Mouse (Mus musculus): ENCODE data around the gene Zfp512b. TPM values are rescaled to one million over a fixed set of nuclear protein-coding genes. Genes with fewer than 3 reads are reported as not detected.

Zfp512b gene
- polyA plus RNA-seq (2014; fragmentation: Illumina TruSeq; extraction: RNeasy Lipid Tissue Mini Kit (QIAGEN cat#74804)): 3.9 TPM

GRCm38 (mm10) chr2:181592231-181593041, at the start of gene Zfp512b:
Zfp512b (minus strand) TSS chr2:181592803.

GRCm38 (mm10) chr2:181598454-181599351, 6.1 kb upstream of the Zfp512b start, which contains the start of gene Samd10:
Samd10 (minus strand) TSS chr2:181599212.

GRCm38 (mm10) chr2:181591528-181592085, 996 bp downstream of the Zfp512b start, which contains the start of gene Prpf6:
Prpf6 (plus strand) TSS chr2:181591868.

GRCm38 (mm10) chr2:181584411-181584942, 8.1 kb downstream of the Zfp512b start, which contains the start of gene Uckl1:
Uckl1 (minus strand) TSS chr2:181584892.

Other genes starting within 250 kb of the Zfp512b start
- 0.86 TPM for gene Zgpat, start 227.9 kb downstream of the Zfp512b start, polyA plus RNA-seq (2014; fragmentation: Illumina TruSeq; extraction: RNeasy Lipid Tissue Mini Kit (QIAGEN cat#74804))
- gene Arfrp1, start 227.4 kb downstream of the Zfp512b start, polyA plus RNA-seq (2014; fragmentation: Illumina TruSeq; extraction: RNeasy Lipid Tissue Mini Kit (QIAGEN cat#74804)): 28.3 TPM
- 0.88 TPM for gene Lime1, start 212.7 kb downstream of the Zfp512b start, polyA plus RNA-seq (2014; fragmentation: Illumina TruSeq; extraction: RNeasy Lipid Tissue Mini Kit (QIAGEN cat#74804))
- 11.5 TPM for gene Zbtb46, start 133.4 kb downstream of the Zfp512b start, polyA plus RNA-seq (2014; fragmentation: Illumina TruSeq; extraction: RNeasy Lipid Tissue Mini Kit (QIAGEN cat#74804))
- gene Abhd16b, start 99.6 kb downstream of the Zfp512b start, polyA plus RNA-seq (2014; fragmentation: Illumina TruSeq; extraction: RNeasy Lipid Tissue Mini Kit (QIAGEN cat#74804)): not detected
- 69.5 TPM for gene Tpd52l2, start 95.7 kb downstream of the Zfp512b start, polyA plus RNA-seq (2014; fragmentation: Illumina TruSeq; extraction: RNeasy Lipid Tissue Mini Kit (QIAGEN cat#74804))
- gene Dnajc5, start 72.3 kb downstream of the Zfp512b start, polyA plus RNA-seq (2014; fragmentation: Illumina TruSeq; extraction: RNeasy Lipid Tissue Mini Kit (QIAGEN cat#74804)): 43.8 TPM
- 9.2 TPM for gene Uckl1, start 7.9 kb downstream of the Zfp512b start, polyA plus RNA-seq (2014; fragmentation: Illumina TruSeq; extraction: RNeasy Lipid Tissue Mini Kit (QIAGEN cat#74804))
- 55.6 TPM for gene Prpf6, start 935 bp downstream of the Zfp512b start, polyA plus RNA-seq (2014; fragmentation: Illumina TruSeq; extraction: RNeasy Lipid Tissue Mini Kit (QIAGEN cat#74804))
- gene Samd10, start 6.4 kb upstream of the Zfp512b start, polyA plus RNA-seq (2014; fragmentation: Illumina TruSeq; extraction: RNeasy Lipid Tissue Mini Kit (QIAGEN cat#74804)): 6.8 TPM
- gene Gm29797, start 64.2 kb upstream of the Zfp512b start, polyA plus RNA-seq (2014; fragmentation: Illumina TruSeq; extraction: RNeasy Lipid Tissue Mini Kit (QIAGEN cat#74804)): not detected
- gene Sox18, start 78.8 kb upstream of the Zfp512b start, polyA plus RNA-seq (2014; fragmentation: Illumina TruSeq; extraction: RNeasy Lipid Tissue Mini Kit (QIAGEN cat#74804)): 0.66 TPM
- gene Tcea2, start 87.5 kb upstream of the Zfp512b start, polyA plus RNA-seq (2014; fragmentation: Illumina TruSeq; extraction: RNeasy Lipid Tissue Mini Kit (QIAGEN cat#74804)): 0.43 TPM
- gene Rgs19, start 101.2 kb upstream of the Zfp512b start, polyA plus RNA-seq (2014; fragmentation: Illumina TruSeq; extraction: RNeasy Lipid Tissue Mini Kit (QIAGEN cat#74804)): 24.6 TPM
- not detected for gene Lkaaear1, start 105.6 kb upstream of the Zfp512b start, polyA plus RNA-seq (2014; fragmentation: Illumina TruSeq; extraction: RNeasy Lipid Tissue Mini Kit (QIAGEN cat#74804))
- 0.88 TPM for gene Oprl1, start 122.2 kb upstream of the Zfp512b start, polyA plus RNA-seq (2014; fragmentation: Illumina TruSeq; extraction: RNeasy Lipid Tissue Mini Kit (QIAGEN cat#74804))
- 0.11 TPM for gene Myt1, start 170.5 kb upstream of the Zfp512b start, polyA plus RNA-seq (2014; fragmentation: Illumina TruSeq; extraction: RNeasy Lipid Tissue Mini Kit (QIAGEN cat#74804))
- 190 TPM for gene Pcmtd2, start 245.1 kb upstream of the Zfp512b start, polyA plus RNA-seq (2014; fragmentation: Illumina TruSeq; extraction: RNeasy Lipid Tissue Mini Kit (QIAGEN cat#74804))

Measured in ovary, adult 10 weeks (tissue).